Mouse (Mus musculus): Measurements from ENCODE around the gene Tmc8.

The Tmc8 gene

DNA sequence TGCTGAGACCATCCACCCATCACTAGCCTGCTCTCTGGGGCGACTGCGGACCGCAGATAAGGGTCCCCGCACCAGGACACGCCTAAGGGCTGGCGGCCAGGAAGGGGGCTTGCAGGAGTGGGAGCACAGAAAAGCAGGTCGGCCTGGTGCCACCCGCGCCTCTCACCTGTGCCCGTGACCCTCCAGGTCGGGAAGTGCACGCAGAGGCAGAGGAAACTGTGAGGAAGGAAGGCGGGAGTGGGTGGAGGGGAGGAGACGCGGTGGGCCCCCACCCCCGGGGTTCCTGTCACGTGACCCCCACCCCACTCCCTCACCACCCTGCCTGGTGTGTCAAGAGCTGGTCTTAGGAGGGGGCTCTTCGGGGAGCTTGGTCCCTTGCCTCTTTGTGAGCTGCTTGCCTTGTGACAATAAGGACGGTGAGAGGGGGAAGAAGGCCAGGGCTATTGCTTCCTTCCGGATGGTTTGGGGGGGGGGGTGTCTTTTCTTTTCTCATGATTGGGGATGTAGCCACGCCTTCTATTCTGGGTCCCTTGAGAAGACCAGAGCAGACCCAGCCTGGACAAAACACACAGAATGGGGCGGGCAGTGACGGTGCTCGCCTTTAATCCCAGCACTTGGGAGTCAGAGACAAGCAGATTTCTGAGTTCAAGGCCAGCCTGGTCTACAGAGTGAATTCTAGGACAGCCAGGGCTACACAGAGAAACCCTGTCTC is at the start of gene Tmc8, which contains the start of gene Tmc6:
Gene Tmc8, plus strand, starts transcription at position 84 of the 712 bp plus-strand sequence.
Gene Tmc6, minus strand, starts transcription at position 206 of the 712 bp plus-strand sequence.
- no peak for DNase-seq (ENCODE audit: low read depth, low spot score)

DNA sequence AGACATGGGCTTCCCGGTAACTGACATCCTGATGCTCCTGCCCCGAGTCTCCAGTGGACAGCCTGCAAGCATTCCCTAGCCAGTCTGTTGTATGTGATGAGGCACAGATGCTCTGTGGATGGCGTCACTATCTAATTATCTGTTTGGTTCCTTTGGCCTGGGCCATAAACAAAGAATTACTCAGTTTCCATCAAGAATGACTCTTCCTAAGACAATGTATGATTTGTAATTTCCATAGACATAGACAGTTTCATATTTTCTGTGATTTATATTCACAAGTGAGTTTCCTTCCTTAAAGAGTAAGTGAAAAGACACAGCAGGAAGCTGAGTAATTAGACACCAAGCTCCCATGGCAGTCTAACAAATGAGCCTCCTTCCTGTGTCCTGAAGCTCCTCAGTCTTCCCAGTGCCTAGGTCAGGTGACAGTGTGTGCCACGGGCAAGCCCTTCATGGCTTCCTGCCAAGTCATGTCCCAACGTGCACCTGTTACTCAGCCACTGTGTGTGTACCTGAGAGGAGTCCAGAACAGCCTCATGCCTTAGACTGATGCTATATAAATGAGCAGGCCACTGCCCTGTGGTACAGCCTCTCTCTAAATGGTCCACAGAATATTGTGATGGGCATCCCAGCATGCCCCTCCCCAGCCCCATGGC is 45.7 kb upstream of the Tmc8 start:
- no peak for DNase-seq (ENCODE audit: low read depth, low spot score)

DNA sequence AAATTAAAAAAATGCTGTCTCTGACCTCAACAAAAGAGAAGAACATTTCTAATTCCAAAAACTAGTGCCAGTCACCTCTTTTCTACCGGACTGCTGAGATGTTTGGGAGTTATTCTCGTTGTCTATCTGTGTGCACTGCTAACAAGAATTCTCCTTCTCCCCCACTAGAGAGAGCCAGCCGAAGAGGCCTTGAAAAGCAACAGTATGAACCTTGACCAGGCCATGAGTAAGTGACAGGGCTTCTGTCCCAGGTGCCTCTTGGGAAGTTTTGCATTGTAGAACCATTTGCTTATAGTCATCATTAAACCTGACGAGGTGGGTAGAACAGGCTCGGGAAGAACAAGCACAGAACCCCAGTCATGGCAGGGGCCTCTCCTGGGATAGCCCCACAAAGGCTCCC is 43.8 kb upstream of the Tmc8 start:
- DNase-seq (ENCODE audit: low read depth, low spot score), result no peak

DNA sequence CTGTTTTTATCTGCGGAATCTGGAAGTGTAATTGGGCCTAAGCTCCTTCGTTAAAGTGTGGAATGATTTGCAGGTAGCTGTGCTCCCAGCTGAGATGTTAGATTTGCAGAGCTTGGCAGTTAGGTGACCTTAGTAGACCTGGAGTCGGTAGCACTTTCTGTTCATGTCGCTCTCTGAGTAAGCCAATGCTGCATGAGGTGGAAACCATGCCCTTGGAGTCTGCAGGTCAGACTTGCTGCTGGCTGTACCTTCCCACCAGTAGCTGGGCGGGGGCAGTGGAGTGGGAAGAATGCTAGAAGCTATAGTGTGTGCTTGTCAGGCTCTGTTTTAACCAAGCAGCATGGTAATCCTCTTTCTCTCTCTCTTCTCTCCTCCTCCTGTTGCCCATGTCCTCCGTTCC is 40.7 kb upstream of the Tmc8 start:
- no peak for DNase-seq (ENCODE audit: low read depth, low spot score)

DNA sequence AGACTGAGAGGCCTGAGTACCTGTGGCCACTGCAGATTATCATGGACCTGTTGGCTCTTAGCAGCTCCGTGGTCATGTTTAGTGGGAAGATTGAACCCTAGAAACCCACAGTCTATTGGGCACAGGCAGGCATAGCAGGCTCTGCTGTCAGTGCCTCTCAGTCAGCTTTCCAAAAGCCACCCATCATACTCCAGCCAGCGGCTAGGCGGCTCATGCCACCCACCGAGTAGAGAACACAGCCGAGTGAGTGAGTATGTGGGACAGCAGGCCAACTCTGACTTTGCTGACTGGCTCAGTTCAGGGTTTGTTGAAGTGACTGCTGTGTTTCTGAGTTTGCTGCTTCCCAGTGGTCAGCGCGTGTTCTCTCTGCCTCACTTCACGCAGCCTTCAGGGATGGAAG is 39.6 kb upstream of the Tmc8 start:
- DNase-seq (ENCODE audit: low read depth, low spot score), result no peak

DNA sequence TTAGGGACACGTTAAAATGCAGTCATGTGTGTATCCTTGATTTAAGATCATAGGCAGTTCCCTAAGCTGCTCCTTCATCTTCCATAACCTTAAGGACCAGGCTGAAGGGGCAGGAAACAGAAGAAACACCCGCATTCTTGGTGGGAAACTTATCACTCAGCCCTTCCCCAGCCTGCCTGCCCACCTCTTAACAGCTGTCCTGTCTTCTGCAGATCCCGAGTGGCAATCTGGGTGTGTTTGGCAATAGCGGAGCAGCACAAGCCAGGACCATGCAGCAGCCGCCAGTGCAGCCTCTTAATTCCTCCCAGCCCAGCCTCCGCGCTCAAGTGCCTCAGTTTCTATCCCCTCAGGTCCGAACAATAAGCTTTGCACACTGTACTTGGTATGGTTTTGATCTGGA is 39.2 kb upstream of the Tmc8 start:
- DNase-seq (ENCODE audit: low read depth, low spot score), result no peak

DNA sequence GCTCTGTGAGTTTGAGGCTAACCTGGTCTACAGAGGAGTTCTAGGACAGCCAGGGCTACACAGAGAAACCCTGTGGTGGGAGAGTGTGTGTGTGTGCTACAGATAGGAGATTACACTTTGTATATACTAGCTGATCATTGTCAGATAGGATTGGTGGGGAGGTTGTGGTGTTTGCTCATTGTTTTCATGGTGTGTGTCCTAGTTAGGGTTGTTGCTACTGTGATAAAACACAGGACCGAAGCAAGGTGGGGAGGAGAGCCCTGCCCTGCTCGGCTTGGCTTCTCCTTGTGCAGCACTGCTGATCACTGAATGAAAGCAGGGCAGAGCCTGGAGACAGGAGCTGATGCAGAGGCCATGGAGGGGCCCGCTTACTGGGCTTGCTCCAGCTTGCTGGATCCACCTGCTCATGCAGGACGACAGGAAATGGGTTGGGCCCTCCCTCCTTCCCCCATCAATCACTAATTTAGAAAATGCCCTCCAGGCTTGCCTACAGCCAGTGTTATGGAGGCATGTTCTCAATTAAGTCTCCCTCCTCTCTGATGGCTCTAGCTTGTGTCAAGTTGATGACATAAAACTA is 38.3 kb upstream of the Tmc8 start:
- DNase-seq (ENCODE audit: low read depth, low spot score), result peak; percentile 26

DNA sequence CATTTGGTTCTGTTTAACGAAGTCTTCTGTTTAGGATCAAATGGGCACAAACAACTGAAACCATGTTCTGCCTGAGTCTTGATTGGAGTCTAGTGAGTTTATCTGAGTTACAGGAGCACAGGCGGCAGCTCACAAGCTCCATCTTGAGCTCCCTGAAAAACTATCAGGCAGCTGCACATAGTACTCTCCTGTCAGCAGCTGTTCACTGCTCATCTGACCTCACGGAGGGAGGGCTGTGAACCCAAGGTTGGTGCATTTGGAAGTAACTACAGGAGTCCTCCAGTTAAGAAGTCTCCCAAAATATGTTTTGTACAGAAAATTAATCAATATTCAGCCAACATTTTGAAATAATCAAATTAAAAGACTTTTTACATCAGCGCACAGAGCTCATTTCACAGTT is 33.2 kb upstream of the Tmc8 start:
- DNase-seq (ENCODE audit: low read depth, low spot score), result no peak

DNA sequence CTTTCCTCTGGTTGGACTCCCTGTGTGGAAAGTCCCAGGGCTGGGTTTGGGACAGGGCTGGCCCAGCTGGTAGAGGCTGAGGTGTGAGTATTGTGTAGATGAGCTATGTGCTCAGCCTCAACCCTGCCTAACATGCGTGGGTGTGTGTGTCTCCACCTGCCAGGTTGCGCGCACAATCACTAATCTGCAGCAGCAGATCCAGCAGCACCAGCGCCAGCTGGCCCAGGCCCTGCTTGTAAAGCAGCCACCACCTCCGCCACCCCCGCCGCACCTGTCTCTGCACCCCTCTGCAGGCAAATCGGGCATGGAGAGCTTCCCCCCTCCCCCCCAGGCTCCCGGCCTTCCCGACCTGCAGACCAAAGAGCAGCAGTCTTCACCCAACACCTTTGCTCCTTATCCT is 32.5 kb upstream of the Tmc8 start:
- DNase-seq (ENCODE audit: low read depth, low spot score), result no peak

DNA sequence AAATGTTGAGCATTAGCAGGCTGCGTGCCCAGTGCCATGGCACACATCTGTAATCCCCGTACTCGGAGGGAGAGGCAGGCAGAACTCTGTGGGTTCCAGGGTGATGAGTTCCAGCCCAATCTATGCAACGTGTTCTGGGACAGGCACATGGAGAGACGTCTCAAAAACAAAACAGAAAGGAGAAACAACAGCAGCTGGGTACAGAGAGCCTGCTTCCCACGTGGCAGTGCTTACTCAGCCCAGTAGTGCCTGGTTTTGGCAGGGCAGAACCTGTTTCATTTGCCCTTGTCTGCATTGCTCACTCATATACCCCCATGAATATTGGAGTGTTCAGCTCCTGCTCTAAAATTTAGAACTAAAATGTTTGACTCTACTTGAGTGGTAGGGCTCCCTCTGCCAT is 30.3 kb upstream of the Tmc8 start:
- DNase-seq (ENCODE audit: low read depth, low spot score), result no peak

DNA sequence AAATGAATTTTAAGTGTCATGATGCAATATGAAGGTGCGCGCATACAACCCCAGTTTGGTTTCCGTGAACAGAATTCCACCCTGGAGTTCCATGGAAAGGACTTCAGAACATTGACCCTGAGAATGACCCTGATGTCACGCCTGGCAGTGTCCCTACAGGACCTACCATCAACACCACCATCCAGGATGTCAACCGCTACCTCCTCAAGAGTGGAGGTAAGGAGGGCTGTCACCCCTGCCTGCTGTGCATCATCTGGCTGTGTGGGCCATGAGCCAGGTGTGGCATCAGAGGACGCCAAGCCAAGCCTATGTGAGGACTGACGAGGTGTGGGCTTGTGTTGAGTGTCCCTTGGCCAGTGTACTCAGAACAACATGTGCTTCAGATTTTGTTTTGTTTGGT is 26.0 kb upstream of the Tmc8 start:
- DNase-seq (ENCODE audit: low read depth, low spot score), result no peak

DNA sequence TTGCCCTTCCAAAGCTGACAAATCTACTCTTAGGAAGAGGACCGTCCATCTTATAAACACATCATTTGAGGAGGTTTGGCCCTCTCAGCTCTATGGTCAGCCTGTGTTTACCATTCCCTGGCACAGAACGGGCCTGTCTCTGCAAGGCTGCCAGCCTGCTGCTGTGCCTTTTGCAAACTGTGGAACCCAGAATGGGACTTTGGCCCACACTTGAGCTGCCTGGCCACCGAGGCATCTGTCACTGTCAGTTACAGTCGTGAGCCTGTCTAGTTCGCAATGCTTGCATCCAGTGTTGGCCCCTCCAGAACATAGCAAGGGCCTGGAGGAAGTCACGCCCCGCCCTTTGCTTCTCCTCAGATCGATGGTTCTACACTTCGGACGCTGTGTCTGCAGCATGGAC is 22.6 kb upstream of the Tmc8 start:
- DNase-seq (ENCODE audit: low read depth, low spot score), result no peak

DNA sequence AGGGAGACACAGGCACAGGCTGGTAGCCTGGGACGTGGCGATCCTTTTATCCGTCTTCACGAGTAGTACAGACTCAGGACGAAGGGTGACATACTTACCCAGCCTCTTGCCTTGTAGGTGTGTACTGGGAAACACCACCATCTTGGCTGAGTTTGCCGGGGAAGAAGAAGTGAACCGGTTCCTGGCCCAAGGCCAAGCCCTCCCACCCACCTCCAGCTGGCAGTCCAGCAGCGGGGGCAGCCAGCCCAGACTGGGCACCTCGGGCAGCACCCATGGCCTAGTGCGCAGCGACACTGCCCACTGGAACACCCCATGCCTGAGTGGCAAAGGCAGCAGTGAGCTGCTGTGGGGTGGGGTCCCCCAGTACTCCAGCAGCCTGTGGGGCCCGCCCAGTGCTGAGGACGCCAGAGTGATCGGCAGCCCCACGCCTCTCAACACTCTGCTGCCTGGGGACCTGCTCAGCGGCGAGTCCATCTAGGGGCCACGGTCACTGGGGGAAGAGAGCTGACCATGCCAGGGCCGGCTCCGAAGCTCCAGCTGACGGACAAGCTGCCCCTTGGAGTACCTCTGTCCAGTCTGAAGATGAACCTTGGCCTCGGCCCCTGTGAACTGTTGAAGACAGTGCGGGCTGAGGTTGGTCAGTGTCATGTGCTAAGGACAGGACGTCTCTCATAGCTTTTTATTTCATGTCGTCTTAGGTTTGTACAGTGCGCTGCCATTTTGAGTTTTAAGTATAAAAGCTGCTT is 21.3 kb upstream of the Tmc8 start:
- DNase-seq (ENCODE audit: low read depth, low spot score), result no peak

DNA sequence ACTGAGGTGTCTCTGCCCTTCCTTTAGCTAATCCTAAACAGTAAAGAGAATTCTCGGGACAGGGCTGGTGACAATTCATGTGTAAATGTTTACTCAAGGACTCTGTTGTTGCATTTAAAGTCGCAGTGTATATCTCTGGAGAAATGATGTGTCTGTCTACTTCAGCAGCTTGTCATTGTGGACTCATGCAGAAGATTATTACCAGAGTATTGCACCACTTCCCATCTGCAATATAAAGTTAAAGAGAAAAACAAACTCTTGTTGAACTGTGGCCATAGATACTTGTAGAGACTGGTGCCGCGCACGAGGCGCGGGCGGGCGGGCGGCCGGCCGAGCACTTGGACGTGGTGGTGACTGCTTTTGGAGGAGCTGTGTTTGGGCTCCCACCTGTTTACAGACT is 20.1 kb upstream of the Tmc8 start:
- no peak for DNase-seq (ENCODE audit: low read depth, low spot score)

DNA sequence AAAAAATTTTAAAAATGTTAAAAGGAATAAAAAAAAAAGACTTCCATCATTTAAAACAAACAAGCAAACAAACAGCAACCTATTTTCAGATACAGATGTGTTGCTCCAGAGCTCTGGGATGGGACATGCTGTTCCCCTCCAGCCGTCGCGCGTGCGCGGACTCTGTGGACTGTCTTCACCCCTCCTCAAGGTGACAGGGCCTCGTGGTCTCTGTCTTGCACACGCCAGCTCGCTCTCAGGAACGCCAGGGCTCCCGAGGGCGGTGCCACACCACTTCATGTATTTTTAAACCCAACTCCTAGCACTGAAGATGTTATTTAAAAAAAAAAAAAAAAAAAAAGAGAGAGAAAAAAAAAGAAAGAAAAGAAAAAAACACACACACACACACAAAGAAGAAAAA is 19.6 kb upstream of the Tmc8 start:
- DNase-seq (ENCODE audit: low read depth, low spot score), result no peak

DNA sequence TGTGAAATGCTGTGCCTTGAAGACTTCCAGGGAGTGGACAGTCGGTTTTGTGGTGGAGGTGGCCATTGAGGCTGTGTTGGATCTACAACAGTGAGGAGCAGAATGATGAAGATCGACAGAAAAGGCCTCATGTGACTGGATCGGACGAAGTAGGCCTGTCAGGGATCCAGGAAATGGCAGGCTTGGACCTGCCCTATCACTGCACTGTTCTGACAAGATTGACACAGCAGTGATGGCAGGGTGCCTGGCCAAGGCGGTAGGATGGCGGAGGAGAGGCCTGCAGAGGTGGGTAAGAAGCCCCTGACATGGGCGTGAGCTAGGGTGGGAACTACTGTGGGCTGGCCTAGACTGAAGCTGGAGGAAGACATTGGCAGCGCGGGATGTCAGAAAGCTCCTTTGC is 17.6 kb upstream of the Tmc8 start:
- no peak for DNase-seq (ENCODE audit: low read depth, low spot score)

DNA sequence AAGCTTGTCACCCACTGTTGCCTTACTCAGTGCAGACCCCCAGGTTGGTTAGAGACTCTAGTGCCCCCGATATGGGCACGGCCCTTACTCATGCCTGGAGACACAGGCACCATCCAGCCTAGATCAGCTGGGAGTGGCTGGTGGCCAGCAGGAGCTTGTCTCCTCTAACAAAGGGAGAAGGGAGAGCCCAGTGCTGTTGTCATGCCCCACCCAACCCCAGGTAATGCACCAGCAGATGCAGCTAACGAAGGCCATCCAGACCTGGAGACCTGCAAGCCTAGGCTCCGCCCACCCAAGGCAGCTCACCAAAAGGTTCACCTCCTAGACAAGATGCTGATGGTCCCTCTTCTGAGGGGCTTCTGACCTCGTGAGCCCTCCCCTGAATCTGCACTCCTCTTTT is 16.5 kb upstream of the Tmc8 start:
- DNase-seq (ENCODE audit: low read depth, low spot score), result no peak

DNA sequence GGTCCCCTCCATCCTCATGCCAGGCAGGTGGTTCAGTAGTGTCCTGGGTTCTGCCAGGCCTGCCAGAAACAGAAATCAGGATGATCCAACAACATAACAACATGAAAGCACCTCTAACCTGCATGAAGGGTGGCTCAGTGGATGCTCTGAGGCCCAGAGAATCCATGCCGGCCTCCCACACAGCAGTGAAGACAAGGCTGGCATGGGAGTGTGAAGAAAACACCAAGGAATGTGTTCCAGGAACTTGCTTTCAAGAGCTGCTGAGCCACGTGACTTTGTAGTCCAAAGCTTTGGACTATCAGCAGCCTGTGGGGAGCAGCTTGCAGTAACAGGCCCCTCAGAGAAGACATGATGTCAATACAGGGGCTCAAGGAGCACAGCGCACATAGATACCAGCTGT is 15.6 kb upstream of the Tmc8 start:
- no peak for DNase-seq (ENCODE audit: low read depth, low spot score)

DNA sequence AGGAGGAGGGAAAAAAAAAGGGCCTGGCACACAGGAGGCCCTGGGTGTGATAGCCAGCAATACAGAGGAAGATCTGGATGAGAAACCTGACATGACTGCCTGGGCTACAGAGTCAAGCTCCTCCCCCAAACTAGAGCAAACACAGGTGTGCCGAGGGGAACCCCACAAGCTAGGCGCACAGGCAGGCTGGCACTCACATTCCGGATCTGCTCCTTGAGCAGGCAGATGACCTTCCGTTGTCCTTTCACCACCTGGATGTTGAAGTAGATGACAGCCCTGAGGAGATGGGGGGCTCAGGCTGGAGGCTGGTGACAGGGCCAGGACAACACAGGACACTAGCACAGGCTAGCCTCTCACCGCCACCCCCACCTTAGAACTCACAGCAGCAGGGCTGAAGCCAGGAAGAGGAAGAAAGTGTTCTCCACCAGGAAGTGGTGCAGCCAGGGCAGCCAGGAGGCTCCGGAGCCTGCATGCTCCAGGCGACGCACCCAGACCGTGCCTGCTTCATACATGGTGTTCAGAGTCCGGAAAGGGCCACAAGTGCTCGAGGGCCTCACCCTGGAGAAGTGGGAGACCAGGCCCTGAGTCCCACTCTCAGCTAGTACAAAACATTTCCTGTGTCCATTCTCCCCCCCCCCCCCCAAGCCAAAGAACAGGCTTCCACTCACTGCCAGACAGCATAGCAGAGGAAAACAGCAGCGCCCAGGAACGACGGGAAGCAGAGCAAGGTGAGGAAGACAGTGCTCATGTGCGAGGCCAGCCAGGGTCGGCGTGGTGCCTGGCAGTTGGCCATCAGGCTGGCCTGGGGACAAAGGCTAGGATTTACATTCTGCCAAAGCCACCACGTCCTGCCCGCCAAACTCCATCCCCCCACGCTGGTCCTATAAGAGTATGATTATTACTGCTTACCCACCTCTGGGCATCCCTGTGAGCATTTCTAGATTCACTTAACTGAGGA is 12.9 kb upstream of the Tmc8 start:
- no peak for DNase-seq (ENCODE audit: low read depth, low spot score)

DNA sequence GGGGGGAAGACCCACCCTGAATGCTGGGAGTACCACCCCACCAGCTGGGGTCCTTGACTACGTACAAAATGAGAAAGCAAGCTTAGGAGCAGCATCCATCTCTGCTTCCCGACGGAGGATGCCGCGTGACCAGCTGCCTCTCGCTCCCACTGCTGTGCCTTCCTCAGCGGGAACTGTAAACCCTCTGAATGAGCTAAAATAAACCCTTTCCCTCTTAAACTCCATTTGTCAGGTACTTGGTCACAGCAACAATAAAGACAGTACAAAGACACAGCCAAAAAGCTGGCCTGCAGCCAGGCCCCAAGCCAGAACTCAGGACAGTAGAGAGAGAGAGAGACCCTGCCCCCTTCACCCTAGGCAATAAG is 12.2 kb upstream of the Tmc8 start:
- no peak for DNase-seq (ENCODE audit: low read depth, low spot score)

DNA sequence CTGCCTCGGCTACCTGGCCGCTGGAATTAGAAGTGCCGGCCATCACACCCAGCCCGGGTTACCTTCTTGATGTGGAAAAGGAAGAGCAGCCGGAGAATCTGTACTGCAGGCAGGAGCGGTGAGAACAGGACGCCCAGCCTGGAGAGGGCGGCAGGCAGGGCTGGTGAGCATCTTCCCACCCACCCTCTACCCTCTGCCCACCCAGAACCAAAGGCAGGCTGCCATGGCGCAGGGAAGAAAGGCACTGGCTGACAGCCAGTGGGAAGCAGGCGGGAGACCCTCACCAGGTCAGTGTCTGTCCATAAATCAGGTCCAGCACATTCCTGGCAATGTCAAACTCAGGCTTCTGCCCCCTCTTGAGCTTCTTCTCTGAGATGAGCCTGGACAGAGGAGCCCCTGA is 11.5 kb upstream of the Tmc8 start:
- DNase-seq (ENCODE audit: low read depth, low spot score), result no peak
